Mouse (Mus musculus): ENCODE data around the gene Gm28635.

Gene Gm28635

GRCm38 (mm10) chr2:84574130-84574529, 103.7 kb downstream of the Gm28635 start:
- no peak for DNase-seq

- DNase-seq: no peak
Measured at GRCm38 (mm10) chr2:84556888-84557514, 120.8 kb downstream of the Gm28635 start.

Measured in cerebellum, adult 9-11 months (tissue).